Mouse (Mus musculus): ENCODE results near the gene Kntc1. TPM values are rescaled to one million over a fixed set of nuclear protein-coding genes. Genes with fewer than 3 reads are reported as not detected.
"Not testable (repeated sequence)": the region's sequence is repeated elsewhere in the genome, so short reads cannot be mapped to it uniquely, and the experiment has no call there.

Kntc1 gene
- total RNA-seq (2021), result 1 to 10 TPM; 1.4 to 4.0 TPM
- long read RNA-seq, experiment 1, result 0 reads
- long read RNA-seq, experiment 2, partial matches to known transcripts, result 0 of 2 reads
- long read RNA-seq, experiment 2, other reads (novel, unspliced or antisense), result 1 of 2 reads

- peak; percentile 97 to 99 for DNase-seq
Measured at GRCm38 (mm10) chr5:123749065-123750064, at the start of gene Kntc1, which contains the start of gene Rsrc2. Gene Kntc1, plus strand, starts transcription at chr5:123749716. Gene Rsrc2, minus strand, starts transcription at chr5:123749414.

GRCm38 (mm10) chr5:123700625-123701024, 48.9 kb upstream of the Kntc1 start:
- peak; percentile 61 to 70 for DNase-seq

DNA sequence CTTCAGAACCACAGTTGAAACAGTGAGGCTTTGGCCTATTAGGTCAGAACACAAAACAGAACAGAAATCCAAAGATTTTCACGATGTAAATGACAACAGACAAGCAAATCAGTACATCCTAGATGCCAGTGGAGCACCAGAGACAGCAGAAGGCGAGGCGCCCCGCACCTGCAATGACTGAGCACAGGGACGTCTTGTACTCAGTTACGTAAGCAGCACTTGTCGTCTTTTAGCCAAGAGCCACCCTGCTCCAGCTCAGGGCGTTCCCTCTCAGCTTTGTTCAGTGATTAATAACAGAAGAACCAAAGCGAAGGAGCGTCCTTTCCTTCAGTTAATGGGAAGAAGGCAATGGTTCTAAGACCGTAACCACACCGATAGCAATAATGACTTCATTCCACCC, 40.9 kb upstream of the Kntc1 start:
- DNase-seq, result no peak

DNA sequence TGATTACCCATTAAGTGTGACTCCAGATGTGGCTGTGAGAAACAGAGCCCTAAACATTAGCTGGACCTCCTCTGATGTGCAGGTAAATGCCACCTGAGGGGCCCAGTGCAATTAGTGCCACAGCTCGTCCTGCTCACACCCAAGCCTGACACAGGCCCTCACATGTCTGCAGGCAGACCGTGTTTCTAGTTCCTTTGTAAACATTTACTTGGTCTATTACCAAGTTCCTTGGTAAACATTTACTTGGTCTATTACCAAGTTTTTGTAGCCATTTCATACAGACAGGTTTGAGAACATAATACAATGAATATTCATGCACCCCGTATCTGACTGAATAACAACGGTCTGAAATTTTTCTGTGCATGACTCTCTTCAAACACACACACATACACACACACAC, 39.9 kb upstream of the Kntc1 start:
- DNase-seq, result no peak

DNA sequence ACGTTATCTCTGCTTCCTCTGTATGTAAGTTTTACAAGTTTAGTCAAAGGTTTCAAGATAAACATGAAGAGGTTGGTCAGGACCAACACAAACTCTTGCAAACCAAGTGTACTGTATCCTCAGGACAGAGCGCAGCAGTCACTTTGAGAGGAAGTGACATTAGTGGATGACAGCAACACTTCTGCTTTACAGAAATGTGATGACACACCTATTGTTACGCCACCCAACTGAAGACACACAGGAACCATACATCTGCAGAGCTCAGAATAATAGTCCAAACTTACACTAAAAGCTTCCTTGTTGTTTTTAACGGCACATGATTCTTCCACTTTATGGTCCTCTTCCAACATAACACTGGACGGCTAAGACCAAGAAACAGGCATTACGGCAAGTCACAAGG, 35.7 kb upstream of the Kntc1 start:
- no peak for DNase-seq

GRCm38 (mm10) chr5:123714622-123715021, 34.9 kb upstream of the Kntc1 start:
- DNase-seq, result no peak

- DNase-seq, result peak; percentile 94 to 95
Measured at GRCm38 (mm10) chr5:123720328-123721311, 28.9 kb upstream of the Kntc1 start, which contains the start of gene Zcchc8. Gene Zcchc8, minus strand, starts transcription at chr5:123721100.

GRCm38 (mm10) chr5:123723816-123724215, 25.7 kb upstream of the Kntc1 start:
- DNase-seq, result not testable (repeated sequence)

DNA sequence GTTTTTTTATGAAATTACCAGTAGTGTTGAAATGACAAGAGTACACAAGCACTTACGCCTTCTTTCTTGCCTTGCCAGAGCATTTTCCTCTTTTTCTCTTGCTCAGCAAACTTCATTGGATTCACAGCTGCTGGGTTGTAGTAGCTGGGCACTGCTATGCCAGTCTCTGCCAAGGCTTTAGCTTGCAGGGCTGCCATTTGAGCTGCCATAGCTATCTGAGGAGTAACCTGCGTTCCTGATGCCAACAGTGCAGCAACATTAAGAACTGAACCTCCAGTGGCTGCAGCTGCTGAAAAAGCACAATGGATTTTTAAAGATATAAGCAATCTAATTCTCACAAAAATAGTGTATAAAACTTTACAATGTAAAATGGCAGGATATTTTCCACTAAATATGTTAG, 18.5 kb upstream of the Kntc1 start:
- DNase-seq, result no peak

- no peak for DNase-seq
Measured at GRCm38 (mm10) chr5:123744358-123744757, 5.2 kb upstream of the Kntc1 start.

- DNase-seq, result peak in 1 of 2 experiments; percentile 9
Measured at GRCm38 (mm10) chr5:123746253-123746652, 3.3 kb upstream of the Kntc1 start.

GRCm38 (mm10) chr5:123747604-123748003, 1.9 kb upstream of the Kntc1 start:
- DNase-seq, result no peak

- DNase-seq, result peak in 1 of 2 experiments; percentile 2
Measured at GRCm38 (mm10) chr5:123748339-123749064, 1.0 kb upstream of the Kntc1 start.

- DNase-seq, result no peak
Measured at GRCm38 (mm10) chr5:123765506-123765905, 16.0 kb downstream of the Kntc1 start.

GRCm38 (mm10) chr5:123766455-123766854, 16.9 kb downstream of the Kntc1 start:
- DNase-seq, result not testable (repeated sequence)

- no peak for DNase-seq
Measured at GRCm38 (mm10) chr5:123773441-123773840, 23.9 kb downstream of the Kntc1 start.

GRCm38 (mm10) chr5:123780716-123781115, 31.2 kb downstream of the Kntc1 start:
- DNase-seq, result no peak

DNA sequence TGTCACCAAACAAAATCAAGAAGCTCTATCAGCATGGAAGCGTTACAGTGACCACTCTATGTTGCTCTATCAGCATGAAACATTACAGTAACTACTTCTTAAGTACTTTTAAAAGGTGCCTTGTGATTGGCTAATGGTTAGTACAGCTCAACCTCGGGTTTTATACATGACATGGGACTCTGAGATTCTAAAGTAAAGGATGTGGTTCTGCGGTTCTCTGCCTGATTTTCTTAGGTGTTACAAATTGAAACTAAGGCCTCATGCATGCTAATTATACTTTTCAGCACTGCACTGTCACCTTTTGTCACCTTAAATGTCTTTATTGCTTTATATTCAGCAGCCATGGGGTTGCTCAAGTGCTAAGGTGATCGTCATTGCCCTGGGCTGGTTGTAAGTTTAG, 32.3 kb downstream of the Kntc1 start:
- DNase-seq, result no peak

DNA sequence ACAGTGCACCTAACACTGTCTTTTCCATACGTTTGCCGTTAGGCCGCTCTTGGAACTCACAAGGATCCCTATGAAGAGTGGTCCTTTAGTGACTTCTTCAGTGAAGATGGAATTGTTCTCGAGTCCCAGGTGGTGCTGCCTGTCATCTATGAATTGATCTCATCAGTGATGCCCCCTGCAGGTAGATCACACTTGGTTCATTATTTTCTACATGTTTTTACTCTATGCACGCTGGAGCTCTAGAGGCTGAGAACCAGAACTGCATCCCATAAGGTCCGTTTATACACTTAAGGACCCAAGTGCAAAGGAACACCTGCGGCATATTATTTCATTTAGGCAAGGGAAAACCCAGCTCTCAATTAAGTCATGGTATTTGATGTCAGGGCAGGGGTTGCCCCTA, 39.5 kb downstream of the Kntc1 start:
- DNase-seq, result no peak

DNA sequence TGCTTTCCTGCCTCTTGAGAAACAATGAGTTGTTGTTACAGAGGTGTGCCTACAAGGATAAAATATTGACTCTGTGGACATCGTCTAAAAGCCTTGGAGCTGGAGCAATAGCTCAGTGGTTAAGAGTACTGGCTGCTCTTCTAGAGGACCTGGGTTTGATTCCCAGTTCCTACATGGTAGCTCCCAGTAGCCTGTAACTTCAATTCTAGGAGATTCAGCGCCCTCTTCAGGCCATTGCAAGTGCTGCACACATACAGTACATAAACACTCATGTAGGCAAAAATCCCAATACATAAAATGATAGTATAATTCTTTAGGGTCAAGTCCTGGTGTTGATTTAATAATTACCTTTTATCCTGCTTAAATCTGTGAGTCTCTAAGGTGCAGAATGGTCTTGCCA, 43.6 kb downstream of the Kntc1 start:
- no peak for DNase-seq

DNA sequence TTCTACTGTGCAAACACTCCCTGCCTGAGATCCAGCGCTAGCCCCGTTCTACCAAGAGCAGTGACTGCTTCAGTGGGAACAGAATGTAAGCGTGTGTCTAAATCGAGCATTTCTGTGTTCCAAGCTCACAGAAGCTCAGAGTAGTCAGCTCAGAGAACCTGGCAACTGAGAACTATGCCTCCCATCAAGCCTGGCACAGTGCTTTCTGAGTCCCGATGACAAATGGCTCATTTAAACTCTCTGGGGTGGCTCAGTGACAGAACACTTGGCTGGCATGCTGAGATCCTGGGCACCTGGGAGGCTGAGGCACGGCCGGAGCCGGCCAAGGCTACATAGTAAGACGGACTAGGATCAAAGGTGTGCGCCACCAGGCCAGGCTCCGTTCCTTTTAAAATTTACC, 56.8 kb downstream of the Kntc1 start:
- DNase-seq, result no peak
